Mouse (Mus musculus): ENCODE results near the gene Trp53i11. TPM values are rescaled to one million over a fixed set of nuclear protein-coding genes. Genes with fewer than 3 reads are reported as not detected.

Trp53i11 gene
- total and polyA plus RNA-seq, 3 experiments = not detected

DNA sequence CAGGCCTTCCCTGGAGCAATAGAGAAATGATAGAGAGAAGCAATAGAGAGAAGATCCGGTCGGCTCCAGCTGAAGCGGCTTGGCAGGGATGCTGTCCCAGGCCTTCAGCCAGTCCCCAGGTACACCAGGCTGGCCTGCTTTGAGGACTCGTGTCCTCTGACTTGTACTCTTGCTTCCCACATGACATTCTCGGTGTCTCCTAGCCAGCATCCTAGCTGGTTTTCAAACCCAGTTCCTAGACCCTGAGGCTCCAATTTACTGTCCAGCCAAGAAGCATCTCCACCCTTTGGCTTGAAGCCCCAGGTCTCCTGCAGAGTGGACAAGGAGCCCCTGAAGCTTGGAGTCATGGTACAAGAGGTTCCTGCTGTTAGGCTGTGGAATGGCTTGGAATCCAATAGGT is 54.8 kb downstream of the Trp53i11 start:
- DNase-seq (ENCODE audit: low read depth, low spot score) = no peak
- TF ChIP-seq POLR2AphosphoS5 (IDR thresholded peaks at IDR 0.05; ENCODE audit: borderline replicate concordance, low read depth, low read length) (no peak), MAZ (IDR thresholded peaks at IDR 0.05; ENCODE audit: low read depth, low read length) (no peak), ZC3H11A (IDR thresholded peaks at IDR 0.05; ENCODE audit: low read depth, low read length) (no peak), SMC3 (IDR thresholded peaks at IDR 0.05; ENCODE audit: low read depth, low read length) (no peak), USF2 (IDR thresholded peaks at IDR 0.05; ENCODE audit: borderline replicate concordance in 1 of 2, insufficient read depth in 1 of 2, low read depth in 1 of 2, low read length in 2 of 2) (no peak), MYC (IDR thresholded peaks at IDR 0.05; ENCODE audit: low read depth, low read length) (no peak)
- Histone ChIP-seq H3K27me3 (ENCODE audit: control insufficient read depth in 1 of 2, insufficient read depth in 2 of 2, low read length in 2 of 2) (peaks cover 0 to 2% of the 10 kb centered on the region in 2 experiments; a peak in 1 of 4 replicates), H3K79me2 (ENCODE audit: control insufficient read depth, insufficient read depth, low read length, poor library complexity) (no peaks in the 10 kb centered on the region), H3K4me1 (ENCODE audit: control insufficient read depth in 1 of 2, insufficient read depth in 2 of 2, low read length in 2 of 2) (no peaks in the 10 kb centered on the region; a peak in 1 of 4 replicates), H3K4me3 (ENCODE audit: control insufficient read depth in 1 of 2, insufficient read depth in 1 of 2, low read depth in 2 of 2, low read length in 2 of 2) (no peak overlapping the region), H3K27ac (ENCODE audit: control insufficient read depth, low read depth, low read length) (no peak overlapping the region), H3K36me3 (ENCODE audit: control insufficient read depth in 1 of 2, insufficient read depth in 2 of 2, low read length in 2 of 2) (no peaks in the 10 kb centered on the region), H3K9me3 (replicated peaks; ENCODE audit: insufficient read depth, low read length) (no peaks in the 10 kb centered on the region), H3K9ac (ENCODE audit: control insufficient read depth, low read depth, low read length, poor library complexity, severe bottlenecking) (no peak overlapping the region)

GRCm38 (mm10) chr2:93243439-93244089 is 56.2 kb downstream of the Trp53i11 start:
- Histone ChIP-seq H3K27me3 (ENCODE audit: control insufficient read depth in 1 of 2, insufficient read depth in 2 of 2, low read length in 2 of 2) (peaks cover 0 to 2% of the 10 kb centered on the region in 2 experiments; a peak in 1 of 4 replicates), H3K9me3 (replicated peaks; ENCODE audit: insufficient read depth, low read length) (no peaks in the 10 kb centered on the region), H3K36me3 (ENCODE audit: control insufficient read depth in 1 of 2, insufficient read depth in 2 of 2, low read length in 2 of 2) (no peaks in the 10 kb centered on the region), H3K79me2 (ENCODE audit: control insufficient read depth, insufficient read depth, low read length, poor library complexity) (no peaks in the 10 kb centered on the region), H3K27ac (ENCODE audit: control insufficient read depth, low read depth, low read length) (no peak overlapping the region), H3K4me3 (ENCODE audit: control insufficient read depth in 1 of 2, insufficient read depth in 1 of 2, low read depth in 2 of 2, low read length in 2 of 2) (no peak overlapping the region), H3K9ac (ENCODE audit: control insufficient read depth, low read depth, low read length, poor library complexity, severe bottlenecking) (no peak overlapping the region), H3K4me1 (ENCODE audit: control insufficient read depth in 1 of 2, insufficient read depth in 2 of 2, low read length in 2 of 2) (no peaks in the 10 kb centered on the region)
- no peak for DNase-seq (ENCODE audit: low read depth, low spot score)
- TF ChIP-seq POLR2AphosphoS5 (IDR thresholded peaks at IDR 0.05; ENCODE audit: borderline replicate concordance, low read depth, low read length) (no peak), RAD21 (IDR thresholded peaks at IDR 0.05; ENCODE audit: low read depth, low read length) (no peak), TCF12 (IDR thresholded peaks at IDR 0.05; ENCODE audit: low read depth, low read length) (no peak), MAX (IDR thresholded peaks at IDR 0.05; ENCODE audit: low read length) (no peak), UBTF (IDR thresholded peaks at IDR 0.05; ENCODE audit: borderline replicate concordance, insufficient read depth, low read depth, low read length) (no peak), NELFE (IDR thresholded peaks at IDR 0.05; ENCODE audit: low read depth, low read length) (no peak), BHLHE40 (IDR thresholded peaks at IDR 0.05; ENCODE audit: borderline replicate concordance, low read depth, low read length) (no peak), CHD1 (IDR thresholded peaks at IDR 0.05; ENCODE audit: low read depth, low read length) (no peak), MAZ (IDR thresholded peaks at IDR 0.05; ENCODE audit: low read depth, low read length) (no peak), EP300 (IDR thresholded peaks at IDR 0.05; ENCODE audit: low read depth in 1 of 2, low read length in 2 of 2) (no peak), ZNF384 (IDR thresholded peaks at IDR 0.05; ENCODE audit: low read depth, low read length) (no peak), MYC (IDR thresholded peaks at IDR 0.05; ENCODE audit: low read depth, low read length) (no peak), HCFC1 (IDR thresholded peaks at IDR 0.05; ENCODE audit: low read depth, low read length) (no peak), CTCF (IDR thresholded peaks at IDR 0.05 in 2 of 3, conservative IDR thresholded peaks at IDR 0.05 in 1 of 3; ENCODE audit: control insufficient read depth in 1 of 3, insufficient read depth in 1 of 3, low read depth in 2 of 3, low read length in 3 of 3, poor library complexity in 1 of 3, severe bottlenecking in 1 of 3) (no peak), CHD2 (IDR thresholded peaks at IDR 0.05; ENCODE audit: low read length) (no peak)
